Mouse (Mus musculus): Measurements from ENCODE around the gene Gm11983. TPM values are rescaled to one million over a fixed set of nuclear protein-coding genes. Genes with fewer than 3 reads are reported as not detected.
"Not testable (repeated sequence)": the region's sequence is repeated elsewhere in the genome, so short reads cannot be mapped to it uniquely, and the experiment has no call there.

Gm11983 gene
- polyA plus RNA-seq, 1 experiment: not detected

GRCm38 (mm10) chr11:6831931-6832330 lies 5.5 kb downstream of the Gm11983 start:
- Histone ChIP-seq H3K27ac (ENCODE audit: insufficient read depth, low read length) (no peak overlapping the region), H3K4me1 (ENCODE audit: control insufficient read depth, insufficient read depth, low read length) (peaks cover 10% of the 10 kb centered on the region), H3K27me3 (ENCODE audit: control insufficient read depth, insufficient read depth, low read length) (no peaks in the 10 kb centered on the region), H3K4me3 (replicated peaks; ENCODE audit: insufficient read depth, low read depth, low read length) (no peak overlapping the region)
- peak; percentile 30 to 38 for DNase-seq
- no peak for TF ChIP-seq POLR2A (IDR thresholded peaks at IDR 0.05; ENCODE audit: borderline replicate concordance, insufficient read depth, low read length)
- no peak for TF ChIP-seq CTCF (IDR thresholded peaks at IDR 0.05; ENCODE audit: borderline replicate concordance, insufficient read depth, low read depth, low read length)
- 27% methylated on average over 9 of the region's 9 CpGs for WGBS

DNA sequence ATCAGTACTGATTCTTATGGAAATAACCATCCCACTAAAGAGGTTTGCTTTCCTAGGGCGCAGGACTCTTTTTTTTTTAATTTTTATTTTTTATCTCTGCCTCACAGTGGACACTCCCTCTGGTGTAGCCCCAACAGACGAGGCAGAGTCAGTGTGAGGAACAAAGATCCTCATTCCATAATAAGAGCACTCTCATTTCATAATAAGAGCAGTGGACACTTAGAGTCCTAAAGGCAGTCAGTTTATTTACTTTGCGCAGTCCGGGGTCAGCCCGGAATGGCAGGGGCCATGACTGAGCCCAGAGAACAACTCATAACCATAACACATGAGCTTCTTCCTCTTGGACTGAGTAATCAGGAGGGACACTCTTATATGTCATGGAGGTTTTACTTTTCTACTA lies 9.3 kb downstream of the Gm11983 start:
- Histone ChIP-seq H3K4me3 (replicated peaks; ENCODE audit: insufficient read depth, low read depth, low read length) (no peak overlapping the region), H3K4me1 (ENCODE audit: control insufficient read depth, insufficient read depth, low read length) (peaks cover 8% of the 10 kb centered on the region), H3K27me3 (ENCODE audit: control insufficient read depth, insufficient read depth, low read length) (no peaks in the 10 kb centered on the region), H3K27ac (ENCODE audit: insufficient read depth, low read length) (no peak overlapping the region)
- DNase-seq: no peak
- WGBS: 83% methylated on average over 5 of the region's 5 CpGs
- TF ChIP-seq CTCF (IDR thresholded peaks at IDR 0.05; ENCODE audit: borderline replicate concordance, insufficient read depth, low read depth, low read length): no peak
- no peak for TF ChIP-seq POLR2A (IDR thresholded peaks at IDR 0.05; ENCODE audit: borderline replicate concordance, insufficient read depth, low read length)

DNA sequence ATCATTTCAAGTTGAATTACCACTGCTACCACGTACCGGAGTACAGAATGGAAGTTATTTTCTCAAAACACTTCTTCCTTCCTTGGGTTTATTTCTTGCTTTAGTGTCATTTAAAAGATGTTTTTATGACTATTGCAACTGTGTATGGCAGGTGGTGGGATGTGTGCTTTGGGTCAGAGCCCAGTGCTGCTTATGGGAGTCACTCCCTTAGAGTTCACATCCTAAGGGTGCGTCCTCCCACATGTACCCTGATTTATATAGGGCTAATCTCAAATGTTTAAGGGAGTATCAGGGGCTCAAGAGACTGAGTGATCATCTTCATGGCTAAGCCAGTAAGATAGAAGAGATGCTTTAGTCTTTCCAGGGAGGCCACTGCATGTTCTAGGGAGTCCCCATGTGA lies 11.3 kb downstream of the Gm11983 start:
- H3K4me3 ChIP-seq (replicated peaks; ENCODE audit: insufficient read depth, low read depth, low read length): no peak overlapping the region
- 96% methylated on average over 3 of the region's 3 CpGs for WGBS
- H3K27ac ChIP-seq (ENCODE audit: insufficient read depth, low read length): no peak overlapping the region
- H3K4me1 ChIP-seq (ENCODE audit: control insufficient read depth, insufficient read depth, low read length): peaks cover 5% of the 10 kb centered on the region
- no peaks in the 10 kb centered on the region for H3K27me3 ChIP-seq (ENCODE audit: control insufficient read depth, insufficient read depth, low read length)
- no peak for DNase-seq
- TF ChIP-seq CTCF (IDR thresholded peaks at IDR 0.05; ENCODE audit: borderline replicate concordance, insufficient read depth, low read depth, low read length): no peak
- TF ChIP-seq POLR2A (IDR thresholded peaks at IDR 0.05; ENCODE audit: borderline replicate concordance, insufficient read depth, low read length): no peak

DNA sequence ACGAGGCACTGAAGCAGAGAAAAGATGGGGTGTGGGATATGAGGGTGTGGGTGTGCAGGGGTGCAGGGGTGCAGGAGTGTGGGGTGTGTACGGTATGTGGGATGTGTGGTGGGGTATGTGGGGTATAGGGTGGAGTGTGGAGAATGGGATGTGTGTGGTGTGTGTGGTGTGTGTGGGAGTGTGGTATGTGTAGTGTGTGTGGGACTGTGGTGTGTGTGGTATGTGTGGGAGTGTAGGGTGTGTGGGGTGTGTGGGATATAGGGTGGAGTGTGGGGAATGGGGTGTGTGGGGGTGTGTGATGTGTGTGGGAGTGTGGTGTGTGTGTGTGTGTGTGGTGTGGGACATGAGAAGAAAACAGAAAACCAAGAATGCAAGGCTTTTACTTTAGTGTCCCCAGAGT lies 14.3 kb downstream of the Gm11983 start:
- H3K4me3 ChIP-seq (replicated peaks; ENCODE audit: insufficient read depth, low read depth, low read length): no peak overlapping the region
- peaks cover 5% of the 10 kb centered on the region for H3K4me1 ChIP-seq (ENCODE audit: control insufficient read depth, insufficient read depth, low read length)
- no peaks in the 10 kb centered on the region for H3K27me3 ChIP-seq (ENCODE audit: control insufficient read depth, insufficient read depth, low read length)
- WGBS: 91% methylated on average over 2 of the region's 2 CpGs
- TF ChIP-seq POLR2A (IDR thresholded peaks at IDR 0.05; ENCODE audit: borderline replicate concordance, insufficient read depth, low read length): no peak
- TF ChIP-seq CTCF (IDR thresholded peaks at IDR 0.05; ENCODE audit: borderline replicate concordance, insufficient read depth, low read depth, low read length): no peak
- no peak for DNase-seq
- H3K27ac ChIP-seq (ENCODE audit: insufficient read depth, low read length): no peak overlapping the region

- no peak for TF ChIP-seq POLR2A (IDR thresholded peaks at IDR 0.05; ENCODE audit: borderline replicate concordance, insufficient read depth, low read length)
- no peak for TF ChIP-seq CTCF (IDR thresholded peaks at IDR 0.05; ENCODE audit: borderline replicate concordance, insufficient read depth, low read depth, low read length)
- DNase-seq: no peak
- Histone ChIP-seq H3K27me3 (ENCODE audit: control insufficient read depth, insufficient read depth, low read length) (no peaks in the 10 kb centered on the region), H3K4me3 (replicated peaks; ENCODE audit: insufficient read depth, low read depth, low read length) (no peak overlapping the region), H3K4me1 (ENCODE audit: control insufficient read depth, insufficient read depth, low read length) (no peaks in the 10 kb centered on the region), H3K27ac (ENCODE audit: insufficient read depth, low read length) (no peak overlapping the region)
- WGBS: 93% methylated on average over 4 of the region's 4 CpGs
Observed at GRCm38 (mm10) chr11:6814486-6814885, 23.0 kb downstream of the Gm11983 start.

- H3K4me3 ChIP-seq (replicated peaks; ENCODE audit: insufficient read depth, low read depth, low read length); DNase-seq; H3K27me3 ChIP-seq (ENCODE audit: control insufficient read depth, insufficient read depth, low read length); H3K4me1 ChIP-seq (ENCODE audit: control insufficient read depth, insufficient read depth, low read length); H3K27ac ChIP-seq (ENCODE audit: insufficient read depth, low read length): not testable (repeated sequence)
Observed at GRCm38 (mm10) chr11:6802879-6803278, 34.6 kb downstream of the Gm11983 start.

DNA sequence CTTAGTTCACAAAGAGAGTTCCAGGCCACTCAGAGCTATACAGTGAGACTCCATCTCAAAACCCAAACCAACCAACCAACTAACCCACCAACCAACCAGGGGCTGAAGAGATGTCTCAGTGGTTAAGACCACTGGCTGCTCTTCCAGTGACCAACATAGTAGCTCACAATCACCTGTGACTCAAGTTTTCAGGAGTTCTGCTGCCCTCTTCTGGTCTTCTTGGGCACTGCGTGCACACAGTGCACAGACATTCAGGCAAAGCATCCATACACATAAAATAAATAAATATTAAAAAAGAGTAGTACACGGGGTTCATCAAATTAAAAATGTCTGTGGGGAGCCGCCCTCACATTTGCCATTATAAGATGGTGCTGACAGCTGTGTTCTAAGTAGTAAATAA lies 46.8 kb downstream of the Gm11983 start:
- Histone ChIP-seq H3K4me3 (replicated peaks; ENCODE audit: insufficient read depth, low read depth, low read length) (no peak overlapping the region), H3K4me1 (ENCODE audit: control insufficient read depth, insufficient read depth, low read length) (no peaks in the 10 kb centered on the region), H3K27ac (ENCODE audit: insufficient read depth, low read length) (no peak overlapping the region), H3K27me3 (ENCODE audit: control insufficient read depth, insufficient read depth, low read length) (no peaks in the 10 kb centered on the region)
- no peak for DNase-seq
- TF ChIP-seq POLR2A (IDR thresholded peaks at IDR 0.05; ENCODE audit: borderline replicate concordance, insufficient read depth, low read length) (no peak), CTCF (IDR thresholded peaks at IDR 0.05; ENCODE audit: borderline replicate concordance, insufficient read depth, low read depth, low read length) (peak; percentile 25; the same call in 1 of the 2 replicates)
- WGBS: 95% methylated on average over 3 of the region's 3 CpGs

Other genes with a start within 250 kb of the Gm11983 start
- 70.0 and 94.4 TPM in 2 replicates for gene Nacad, start 231.6 kb downstream of the Gm11983 start, polyA plus RNA-seq (2012; rRNA removed)
- gene Tbrg4, start 211.6 kb downstream of the Gm11983 start, polyA plus RNA-seq (2012; rRNA removed): 83.8 and 87.0 TPM in 2 replicates
- gene Wap, start 199.0 kb downstream of the Gm11983 start, polyA plus RNA-seq (2012; rRNA removed): not detected in 2 replicates
- gene Ramp3, start 179.1 kb downstream of the Gm11983 start, polyA plus RNA-seq (2012; rRNA removed): 34.3 and 41.0 TPM in 2 replicates
- gene Adcy1, start 225.8 kb upstream of the Gm11983 start, polyA plus RNA-seq (2012; rRNA removed): 258 and 326 TPM in 2 replicates

All from cerebellum, adult 2 months (tissue).